Mouse (Mus musculus) heart, postnatal 25 days (tissue): ENCODE results near the gene Cyp2j5. TPM values are rescaled to one million over a fixed set of nuclear protein-coding genes. Genes with fewer than 3 reads are reported as not detected.

Experiments
- total RNA-seq, 2 experiments: library from RNA; stranded (reverse); gene quantifications; 2 replicates each; pipeline ENCODE4 v1.2.3; 2021

The Cyp2j5 gene
- total RNA-seq, 2 experiments from 2014 or later = not detected

Other genes starting within 250 kb of the Cyp2j5 start
- not detected for gene Cyp2j8, start 156.8 kb downstream of the Cyp2j5 start, total RNA-seq
- gene Cyp2j6, start 110.5 kb downstream of the Cyp2j5 start, total RNA-seq = 1 to 10 TPM; 2.7 TPM
- 1 to 10 TPM in 1 of 2 experiments, under 1 TPM in 1; 0.96 to 1.4 TPM for gene Cyp2j9, start 72.6 kb downstream of the Cyp2j5 start, total RNA-seq
- not detected for gene Gm12695, start 121.0 kb upstream of the Cyp2j5 start, total RNA-seq